Mouse (Mus musculus) small intestine, adult 2 months (tissue): ENCODE results near the gene Adcy5.

ENCODE experiments used
- CTCF ChIP-seq: fragments of 200-500 bp; IDR thresholded peaks from 2 replicates; pipeline ENCODE4 v1.5.1; 2012; ENCODE audit warnings: low read depth, mild to moderate bottlenecking, control low read depth, inconsistent platforms, low read length, moderate library complexity, mixed read lengths; ENCODE audit not compliant: insufficient replicate concordance, insufficient read length; ENCODE audit errors: extremely low read depth
- POLR2A ChIP-seq: fragments of 200-500 bp; IDR thresholded peaks from 2 replicates; pipeline ENCODE4 v1.6.1; 2012; ENCODE audit warnings: low read depth, mild to moderate bottlenecking, control low read depth, inconsistent platforms, low read length, moderate library complexity

DNA sequence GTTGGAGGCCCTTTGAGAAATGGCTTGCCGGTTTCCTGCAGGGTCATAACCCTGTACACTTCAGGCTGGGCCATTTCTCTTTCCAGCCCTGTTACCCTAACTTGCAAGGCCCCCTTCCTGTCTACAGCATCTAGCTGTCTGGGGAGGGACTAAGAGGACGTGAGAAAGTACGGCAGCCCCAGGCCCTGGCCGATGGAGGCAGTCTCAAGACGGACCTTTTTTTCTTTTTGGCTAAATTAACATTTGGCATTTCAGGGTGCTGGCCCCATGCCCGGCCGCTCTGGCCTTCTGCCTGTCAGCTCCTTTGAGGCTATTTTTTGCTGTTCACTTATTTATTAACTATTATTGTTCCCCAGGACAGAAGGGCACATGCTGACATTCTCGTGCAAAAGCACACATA lies 24.4 kb downstream of the Adcy5 start:
- no peak for TF ChIP-seq CTCF
- no peak for TF ChIP-seq POLR2A
